Mouse (Mus musculus): ENCODE data around the gene Brf1. TPM values are rescaled to one million over a fixed set of nuclear protein-coding genes. Genes with fewer than 3 reads are reported as not detected.

The Brf1 gene
- polyA plus RNA-seq, 1 experiment from 2014 or later, result 62.5 TPM

DNA sequence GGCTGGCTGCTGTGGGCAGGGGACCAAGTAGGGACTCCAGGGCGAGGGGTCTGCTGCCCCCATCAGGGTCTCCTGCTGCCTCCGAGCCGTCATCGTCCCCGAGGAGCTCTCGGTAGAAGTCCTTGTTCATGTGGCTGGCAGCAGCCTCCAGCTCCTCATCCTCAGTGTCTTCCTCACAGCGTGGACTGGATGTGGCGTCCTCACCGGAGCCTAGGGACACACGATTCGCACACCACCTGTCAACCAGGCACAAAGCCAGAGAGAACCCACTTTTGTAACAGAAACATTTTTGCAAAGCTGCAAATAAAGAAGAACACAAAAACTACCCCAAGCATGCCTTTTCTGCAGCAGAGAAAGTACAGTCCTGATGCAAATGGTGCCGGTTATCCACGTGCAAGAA, 34.7 kb downstream of the Brf1 start:
- no peaks in the 10 kb centered on the region for H3K9me3 ChIP-seq (replicated peaks)
- H3K4me2 ChIP-seq, result no peak overlapping the region
- no peak overlapping the region for H3K9ac ChIP-seq
- WGBS, result 90% methylated on average over 13 of the region's 13 CpGs
- H3K4me1 ChIP-seq, result no peaks in the 10 kb centered on the region
- H3K36me3 ChIP-seq (ENCODE audit: poor library complexity, severe bottlenecking), result peaks cover 100% of the 10 kb centered on the region
- no peak overlapping the region for H3K27ac ChIP-seq
- H3K4me3 ChIP-seq, result no peak overlapping the region
- no peaks in the 10 kb centered on the region for H3K27me3 ChIP-seq
- no peak for ATAC-seq

DNA sequence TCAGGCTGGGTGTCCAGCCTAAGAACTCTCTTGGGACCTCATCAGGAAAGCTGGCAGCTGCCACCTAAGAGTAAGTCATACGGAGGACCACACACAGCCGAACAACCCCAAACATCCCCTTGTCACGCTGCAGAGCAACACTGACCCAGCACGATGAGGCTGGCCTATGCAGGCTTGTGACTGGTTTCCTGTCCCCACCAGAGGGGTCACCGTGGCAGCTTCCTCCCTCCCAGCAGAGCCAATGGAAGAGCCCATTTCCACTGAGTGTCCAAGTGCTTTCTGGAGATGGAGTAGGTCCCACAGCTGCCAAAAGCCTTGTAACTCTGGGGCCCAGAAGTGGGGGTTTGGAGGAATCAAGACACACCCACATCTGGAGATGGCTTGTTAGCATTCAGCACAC, 38.6 kb downstream of the Brf1 start:
- Histone ChIP-seq H3K36me3 (ENCODE audit: poor library complexity, severe bottlenecking) (peaks cover 93% of the 10 kb centered on the region), H3K9ac (0 out of 2 replicates have a peak overlapping the region, but pooled peaks have one; percentile 8), H3K27me3 (no peaks in the 10 kb centered on the region), H3K9me3 (replicated peaks) (no peaks in the 10 kb centered on the region), H3K4me1 (no peaks in the 10 kb centered on the region), H3K27ac (no peak overlapping the region), H3K4me3 (no peak overlapping the region), H3K4me2 (no peak overlapping the region)
- 89% methylated on average over 5 of the region's 5 CpGs for WGBS
- ATAC-seq, result no peak

DNA sequence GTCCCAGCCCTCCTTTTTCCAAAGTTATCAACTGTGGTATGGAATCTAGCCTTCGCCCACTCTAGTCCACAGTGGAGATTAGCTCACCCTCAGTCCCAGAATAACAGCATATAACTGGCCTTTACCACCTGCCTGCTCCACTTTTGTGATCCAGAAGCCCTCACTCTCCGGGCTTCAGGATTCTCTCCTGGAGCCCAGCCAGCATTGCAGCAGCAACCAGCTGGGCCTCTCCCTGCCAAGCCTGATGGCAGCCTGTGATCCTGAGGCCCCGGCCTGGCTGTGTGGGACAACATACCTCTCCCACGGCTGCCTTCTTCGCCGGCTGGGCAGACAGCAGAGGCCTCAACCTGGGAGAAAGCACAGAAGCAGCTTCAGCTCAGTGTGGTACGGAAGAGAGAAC, 39.1 kb downstream of the Brf1 start:
- H3K27ac ChIP-seq, result no peak overlapping the region
- H3K4me3 ChIP-seq, result no peak overlapping the region
- WGBS, result 73% methylated on average over 7 of the region's 7 CpGs
- ATAC-seq, result no peak
- H3K27me3 ChIP-seq, result no peaks in the 10 kb centered on the region
- H3K4me1 ChIP-seq, result no peaks in the 10 kb centered on the region
- H3K4me2 ChIP-seq, result no peak overlapping the region
- H3K9ac ChIP-seq, result 0 out of 2 replicates have a peak overlapping the region, but pooled peaks have one; percentile 8
- H3K9me3 ChIP-seq (replicated peaks), result no peaks in the 10 kb centered on the region
- H3K36me3 ChIP-seq (ENCODE audit: poor library complexity, severe bottlenecking), result peaks cover 91% of the 10 kb centered on the region

DNA sequence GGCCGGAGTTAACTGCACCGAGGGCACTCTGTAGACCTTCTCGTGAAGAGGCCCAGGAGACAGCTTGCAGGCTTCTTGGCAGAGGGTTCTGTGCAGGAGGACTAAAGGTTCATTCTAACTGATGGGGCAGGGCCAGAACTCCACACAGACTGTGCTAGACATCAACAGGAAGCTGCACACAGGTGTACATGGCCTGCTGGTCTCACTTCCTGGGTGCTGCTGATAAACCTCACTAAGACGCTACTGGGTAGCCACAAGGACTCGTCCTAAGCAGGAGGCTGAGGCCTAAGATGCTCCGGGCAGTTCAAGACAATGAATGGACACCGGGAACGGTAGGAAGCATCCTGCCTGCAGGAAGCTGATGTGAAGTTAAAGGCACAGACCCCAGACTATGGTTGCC, 41.1 kb downstream of the Brf1 start:
- Histone ChIP-seq H3K9me3 (replicated peaks) (no peaks in the 10 kb centered on the region), H3K4me1 (no peaks in the 10 kb centered on the region), H3K4me3 (no peak overlapping the region), H3K36me3 (ENCODE audit: poor library complexity, severe bottlenecking) (peaks cover 70% of the 10 kb centered on the region), H3K9ac (no peak overlapping the region), H3K4me2 (no peak overlapping the region), H3K27ac (no peak overlapping the region), H3K27me3 (no peaks in the 10 kb centered on the region)
- ATAC-seq, result no peak
- 84% methylated on average over 8 of the region's 8 CpGs for WGBS

DNA sequence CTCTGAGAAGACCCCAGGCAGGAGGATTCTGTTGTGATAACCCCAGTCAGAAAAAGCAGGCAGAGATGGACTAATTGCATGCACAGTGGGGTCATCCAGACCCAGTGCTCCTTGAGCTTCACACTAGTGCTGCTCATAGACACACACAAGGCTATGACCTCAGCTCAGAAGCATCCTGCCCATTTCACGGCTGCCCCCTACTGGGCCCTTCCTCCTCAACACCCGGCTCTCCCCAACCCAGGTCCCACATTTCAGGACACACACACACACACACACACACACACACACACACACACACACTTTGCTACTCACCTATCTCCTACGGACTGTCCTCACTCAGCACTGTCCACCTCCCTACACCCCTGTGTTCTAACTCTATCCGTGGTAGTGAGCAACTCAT, 42.2 kb downstream of the Brf1 start:
- peaks cover 59% of the 10 kb centered on the region for H3K36me3 ChIP-seq (ENCODE audit: poor library complexity, severe bottlenecking)
- H3K27me3 ChIP-seq, result no peaks in the 10 kb centered on the region
- WGBS, result 35% methylated on average over 4 of the region's 4 CpGs
- no peak overlapping the region for H3K4me3 ChIP-seq
- ATAC-seq, result no peak
- no peak overlapping the region for H3K27ac ChIP-seq
- H3K4me2 ChIP-seq, result no peak overlapping the region
- no peaks in the 10 kb centered on the region for H3K9me3 ChIP-seq (replicated peaks)
- no peak overlapping the region for H3K9ac ChIP-seq
- no peaks in the 10 kb centered on the region for H3K4me1 ChIP-seq

DNA sequence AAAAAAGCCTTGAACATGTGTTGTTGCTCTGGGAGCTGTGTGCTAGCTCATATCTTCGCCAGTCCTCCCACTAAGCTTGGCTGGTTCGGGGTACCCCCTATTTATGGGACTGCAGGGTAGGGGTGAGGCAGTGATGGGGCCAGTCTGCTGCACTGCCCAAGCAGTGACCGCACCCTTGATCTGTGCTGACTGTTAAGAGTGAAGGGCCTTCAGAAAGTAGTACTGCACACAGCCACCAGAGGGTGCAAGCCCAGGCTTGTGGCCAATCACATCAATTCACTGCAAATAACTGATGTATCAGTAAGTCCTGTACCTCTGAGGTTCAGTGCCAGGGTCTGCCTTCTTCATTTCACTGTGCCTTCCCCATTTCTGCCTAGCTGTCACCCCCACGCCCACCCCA, 44.7 kb downstream of the Brf1 start:
- ATAC-seq, result peak; percentile 46; the same call in 1 of the 2 replicates
- Histone ChIP-seq H3K9me3 (replicated peaks) (no peaks in the 10 kb centered on the region), H3K4me3 (no peak overlapping the region), H3K4me1 (peaks cover 5% of the 10 kb centered on the region), H3K27me3 (peaks cover 4% of the 10 kb centered on the region; the same call in 1 of the 2 replicates), H3K36me3 (ENCODE audit: poor library complexity, severe bottlenecking) (peaks cover 34% of the 10 kb centered on the region), H3K27ac (peak overlapping the region; percentile 51), H3K4me2 (no peak overlapping the region), H3K9ac (no peak overlapping the region)
- WGBS, result 34% methylated on average over 4 of the region's 4 CpGs

DNA sequence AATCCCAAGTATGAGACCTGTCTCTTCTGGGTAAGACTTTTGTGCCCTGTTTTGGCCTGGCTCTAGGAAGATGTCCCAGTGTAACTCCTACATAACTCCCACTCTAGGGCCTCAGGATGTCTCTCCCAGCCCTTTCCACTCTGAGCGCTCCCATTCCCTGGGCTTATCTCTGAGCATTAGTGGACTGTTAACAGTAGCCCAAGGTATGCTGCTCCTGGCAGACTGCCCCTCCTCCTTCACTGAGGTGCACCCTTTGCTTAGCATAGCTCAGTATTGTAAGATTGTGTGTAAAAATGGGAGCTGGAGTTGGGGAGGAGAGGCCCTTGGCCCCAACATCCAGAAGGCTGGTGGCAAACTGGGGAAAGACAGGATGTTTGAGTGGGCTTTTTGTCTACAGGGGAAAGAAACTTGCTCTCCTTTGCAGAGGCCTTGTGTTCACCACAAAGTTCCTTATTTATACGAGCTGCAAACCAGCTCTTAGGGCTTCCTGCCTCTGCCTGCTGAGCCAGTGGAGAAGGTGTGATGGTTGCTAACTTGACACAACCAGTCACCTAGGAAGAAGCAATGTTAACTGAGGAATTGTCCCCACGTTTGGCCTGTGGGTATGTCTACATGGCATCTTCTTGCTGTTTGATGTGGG, 47.5 kb downstream of the Brf1 start:
- Histone ChIP-seq H3K4me3 (no peak overlapping the region), H3K27me3 (peaks cover 4% of the 10 kb centered on the region; the same call in 1 of the 2 replicates), H3K4me2 (no peak overlapping the region), H3K9me3 (replicated peaks) (no peaks in the 10 kb centered on the region), H3K4me1 (peaks cover 20% of the 10 kb centered on the region), H3K36me3 (ENCODE audit: poor library complexity, severe bottlenecking) (peaks cover 13% of the 10 kb centered on the region), H3K9ac (no peak overlapping the region), H3K27ac (no peak overlapping the region)
- 84% methylated on average over 3 of the region's 3 CpGs for WGBS
- no peak for ATAC-seq

DNA sequence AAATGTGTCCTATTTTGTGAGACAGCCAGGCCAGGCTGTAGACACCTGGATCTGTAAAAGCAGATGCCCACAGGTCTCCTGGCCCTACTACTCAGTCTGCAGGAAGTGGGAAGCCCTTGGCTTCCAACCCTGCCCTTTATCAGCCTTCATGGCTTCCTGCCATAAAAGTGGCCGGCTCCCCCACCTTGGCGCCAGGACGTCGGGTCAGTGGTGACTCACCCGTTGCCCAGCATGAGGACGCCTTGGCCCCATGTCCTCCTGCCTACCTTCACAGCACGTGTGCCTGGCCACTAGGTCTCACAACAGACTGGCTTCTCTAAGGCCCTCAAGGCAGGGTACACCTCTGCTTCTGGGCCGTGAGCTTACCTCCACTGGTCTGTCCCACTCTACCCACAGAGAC, 48.1 kb downstream of the Brf1 start:
- H3K4me1 ChIP-seq, result peaks cover 20% of the 10 kb centered on the region
- H3K9me3 ChIP-seq (replicated peaks), result no peaks in the 10 kb centered on the region
- H3K36me3 ChIP-seq (ENCODE audit: poor library complexity, severe bottlenecking), result peaks cover 8% of the 10 kb centered on the region
- 87% methylated on average over 8 of the region's 8 CpGs for WGBS
- peaks cover 4% of the 10 kb centered on the region; the same call in 1 of the 2 replicates for H3K27me3 ChIP-seq
- no peak overlapping the region for H3K27ac ChIP-seq
- no peak overlapping the region for H3K4me2 ChIP-seq
- H3K4me3 ChIP-seq, result no peak overlapping the region
- H3K9ac ChIP-seq, result no peak overlapping the region
- ATAC-seq, result no peak

DNA sequence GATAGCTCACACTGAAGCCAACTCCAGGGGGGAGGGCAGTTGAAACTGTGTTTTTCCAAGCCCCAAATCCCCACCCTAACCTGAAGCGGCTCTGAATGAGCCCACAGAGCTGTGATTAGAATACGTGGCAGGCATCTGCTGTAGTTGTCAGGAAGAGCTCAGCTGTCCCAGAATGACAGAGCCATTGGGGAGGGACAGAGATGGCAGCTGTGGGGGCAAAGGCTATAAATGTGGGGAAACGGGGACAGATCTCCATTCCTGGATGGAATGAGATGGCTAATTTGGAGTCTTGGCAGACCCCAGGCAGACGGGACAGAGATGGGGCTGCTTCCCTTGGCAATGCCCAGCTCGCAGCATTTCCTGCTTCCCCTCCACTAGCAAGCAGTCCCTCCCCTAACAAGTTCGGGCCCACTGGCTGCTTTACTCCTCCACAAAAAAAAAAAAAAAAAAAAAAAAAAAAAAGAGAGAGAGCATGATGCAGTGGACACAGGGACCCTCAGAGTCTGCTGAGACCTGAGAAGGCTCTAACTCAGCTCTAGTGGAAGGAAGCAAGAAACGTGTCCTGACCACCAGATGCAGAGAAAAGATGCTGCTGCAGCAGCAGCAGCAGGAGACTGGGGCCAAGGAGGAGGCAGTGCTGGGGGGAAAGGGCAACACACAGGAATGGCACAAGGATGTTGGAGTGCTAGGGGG, 49.2 kb downstream of the Brf1 start:
- Histone ChIP-seq H3K36me3 (ENCODE audit: poor library complexity, severe bottlenecking) (no peaks in the 10 kb centered on the region), H3K4me1 (peaks cover 20% of the 10 kb centered on the region), H3K27me3 (peaks cover 4% of the 10 kb centered on the region; the same call in 1 of the 2 replicates), H3K27ac (peak overlapping the region; percentile 74), H3K4me3 (peak overlapping the region; percentile 50), H3K4me2 (peak overlapping the region; percentile 80), H3K9me3 (replicated peaks) (no peaks in the 10 kb centered on the region), H3K9ac (0 out of 2 replicates have a peak overlapping the region, but pooled peaks have one; percentile 71)
- ATAC-seq, result no peak
- 25% methylated on average over 7 of the region's 7 CpGs for WGBS

DNA sequence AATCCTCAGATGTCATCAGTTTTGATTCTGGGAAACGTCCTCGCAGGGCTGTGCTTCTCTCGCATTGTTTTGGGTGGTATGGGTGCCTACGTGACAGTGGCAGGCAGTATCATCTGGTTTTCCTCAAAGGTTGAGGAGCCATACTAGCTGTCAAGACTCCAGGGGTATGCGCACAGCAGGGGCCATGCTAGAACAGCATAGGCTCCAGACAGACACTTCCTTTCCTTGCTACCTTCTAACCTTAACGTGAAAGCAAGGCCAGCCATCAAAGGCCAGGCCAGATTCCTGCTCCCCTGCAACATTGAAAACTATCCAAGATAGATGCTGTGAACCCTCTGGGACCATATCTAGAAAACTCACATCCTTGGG, 49.8 kb downstream of the Brf1 start:
- peaks cover 4% of the 10 kb centered on the region; the same call in 1 of the 2 replicates for H3K27me3 ChIP-seq
- ATAC-seq, result peak; percentile 41
- 4% methylated on average over 6 of the region's 6 CpGs for WGBS

DNA sequence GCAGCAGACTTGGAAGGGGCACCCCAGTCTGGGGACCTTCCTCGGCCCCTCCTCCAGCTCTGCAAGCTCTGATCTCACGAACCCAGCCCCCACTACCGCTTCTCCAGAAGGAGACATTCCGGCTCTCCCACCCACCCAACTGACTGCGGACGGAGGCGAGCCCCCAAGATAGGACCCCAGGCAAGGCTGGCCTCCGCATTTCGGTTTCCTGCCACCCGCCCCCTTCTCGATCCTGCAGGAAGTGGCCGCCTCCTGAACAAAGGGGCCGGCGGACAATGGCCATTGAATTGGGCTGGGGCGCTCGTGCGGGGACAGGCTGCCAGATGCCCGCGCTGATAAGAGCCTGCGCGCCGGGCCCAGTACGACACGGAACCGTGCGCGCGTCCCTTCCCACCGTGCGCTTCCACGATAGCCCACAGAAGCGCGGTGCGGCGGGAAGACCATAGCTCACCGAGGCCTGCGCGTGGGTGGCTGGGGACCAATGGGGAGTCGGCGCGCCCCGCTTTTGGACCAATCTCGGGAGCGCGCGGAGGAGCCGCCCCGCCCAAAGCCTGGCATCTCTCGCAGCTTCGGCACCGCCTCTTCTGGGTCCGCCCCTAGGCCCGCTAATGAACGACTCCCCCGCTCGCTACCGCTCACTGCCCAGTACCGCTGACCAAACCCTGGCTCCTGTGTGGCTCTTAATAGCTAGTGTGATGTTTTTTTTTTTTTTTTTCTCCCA, 50.3 kb downstream of the Brf1 start:
- Histone ChIP-seq H3K36me3 (ENCODE audit: poor library complexity, severe bottlenecking) (no peaks in the 10 kb centered on the region), H3K4me2 (peak overlapping the region; percentile 80), H3K4me1 (peaks cover 20% of the 10 kb centered on the region), H3K9me3 (replicated peaks) (no peaks in the 10 kb centered on the region), H3K27ac (peak overlapping the region; percentile 74), H3K4me3 (peak overlapping the region; percentile 50), H3K9ac (peak overlapping the region; percentile 71), H3K27me3 (peaks cover 4% of the 10 kb centered on the region; the same call in 1 of the 2 replicates)
- ATAC-seq, result peak; percentile 90
- WGBS, result under 1% methylated on average over 54 of the region's 58 CpGs

More for the DNA sequence above, 49.8 kb downstream of the Brf1 start:
- no peaks in the 10 kb centered on the region for H3K36me3 ChIP-seq (ENCODE audit: poor library complexity, severe bottlenecking)
- no peaks in the 10 kb centered on the region for H3K9me3 ChIP-seq (replicated peaks)
- peak overlapping the region; percentile 80 for H3K4me2 ChIP-seq
- peaks cover 20% of the 10 kb centered on the region for H3K4me1 ChIP-seq
- H3K4me3 ChIP-seq, result peak overlapping the region; percentile 50
- H3K27ac ChIP-seq, result peak overlapping the region; percentile 74
- peak overlapping the region; percentile 71 for H3K9ac ChIP-seq

DNA sequence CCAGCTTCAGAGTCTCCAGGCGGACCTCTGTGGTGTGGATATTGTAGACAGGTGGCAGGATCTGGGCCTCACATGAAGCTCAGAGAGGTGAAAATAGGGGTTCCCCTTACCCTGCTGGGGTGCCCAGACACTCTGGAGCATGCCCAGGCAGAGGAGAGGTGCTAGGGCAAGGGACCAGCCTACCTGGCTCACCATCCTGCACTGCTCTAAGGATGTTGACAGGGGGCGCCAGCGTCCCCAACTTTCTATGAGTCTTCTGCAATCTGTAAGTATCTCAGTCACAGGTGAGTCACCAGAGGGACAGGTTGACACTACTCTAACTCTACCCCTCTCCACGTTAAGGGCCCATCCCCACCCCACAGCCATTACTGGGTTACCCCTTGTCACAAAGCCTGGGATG, 53.2 kb downstream of the Brf1 start:
- no peak overlapping the region for H3K4me2 ChIP-seq

More for the DNA sequence above, 53.2 kb downstream of the Brf1 start:
- WGBS, result 21% methylated on average over 4 of the region's 4 CpGs
- Histone ChIP-seq H3K9ac (no peak overlapping the region), H3K27ac (no peak overlapping the region), H3K9me3 (replicated peaks) (no peaks in the 10 kb centered on the region), H3K27me3 (peaks cover 4% of the 10 kb centered on the region; the same call in 1 of the 2 replicates), H3K4me3 (no peak overlapping the region), H3K4me1 (peaks cover 22% of the 10 kb centered on the region), H3K36me3 (ENCODE audit: poor library complexity, severe bottlenecking) (no peaks in the 10 kb centered on the region)
- no peak for ATAC-seq
